Mouse (Mus musculus): ENCODE data around the gene Zfp108. TPM values are rescaled to one million over a fixed set of nuclear protein-coding genes. Genes with fewer than 3 reads are reported as not detected.

Gene Zfp108
- polyA plus RNA-seq (2012; rRNA removed) = 4.0 and 4.4 TPM in 2 replicates

DNA sequence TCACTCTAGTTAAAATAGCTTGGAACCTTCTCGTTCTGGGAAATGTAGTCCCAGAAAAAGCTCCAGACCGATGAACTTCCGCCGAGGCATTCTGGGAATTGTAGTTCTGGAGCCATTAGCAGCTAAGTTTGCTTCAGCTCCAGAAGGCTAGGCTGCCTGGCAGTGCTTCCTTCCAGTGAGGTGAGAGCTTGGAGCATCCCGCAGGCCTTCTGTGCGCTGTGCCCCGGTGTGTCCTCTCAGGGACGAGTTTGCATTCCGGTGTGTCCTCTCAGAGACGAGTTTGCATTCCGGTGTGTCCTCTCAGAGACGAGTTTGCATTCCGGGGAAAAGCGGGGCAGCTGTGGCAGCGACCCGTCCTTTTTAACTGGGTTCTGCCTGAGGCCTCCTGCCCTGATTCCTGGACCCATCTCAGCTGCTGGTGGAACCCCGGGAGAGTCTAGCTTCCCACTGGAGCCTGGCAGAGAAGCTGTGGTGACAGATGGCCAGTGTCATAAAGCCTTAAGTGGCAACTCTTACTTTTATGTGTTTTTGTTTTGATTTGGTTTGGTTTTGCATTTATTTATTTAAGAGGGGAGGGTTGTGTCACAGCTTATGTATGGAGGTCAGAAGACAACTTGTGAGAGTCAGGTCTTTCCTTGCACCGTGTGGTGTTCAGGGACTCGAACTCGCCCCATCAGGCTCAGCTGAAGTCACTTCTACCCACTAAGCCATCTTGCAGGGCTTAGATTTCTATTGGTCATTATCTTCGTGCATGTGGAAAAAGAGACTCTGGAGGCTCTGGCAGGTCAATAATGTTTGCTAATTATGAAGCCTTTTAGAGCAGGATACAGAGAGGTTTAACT lies at the start of gene Zfp108:
Zfp108 (plus strand) TSS at position 162 of the 842 bp plus-strand sequence.
- TF ChIP-seq CTCF (IDR thresholded peaks at IDR 0.05; ENCODE audit: borderline replicate concordance, extremely low read depth, insufficient read depth, insufficient read length) (no peak), POLR2A (IDR thresholded peaks at IDR 0.05; ENCODE audit: borderline replicate concordance, extremely low read depth, insufficient read depth, insufficient read length, poor library complexity, severe bottlenecking) (peak; percentile 51; the same call in 1 of the 2 replicates)
- DNase-seq (ENCODE audit: low read depth) = peak; percentile 97

- peak; percentile 96 for DNase-seq (ENCODE audit: low read depth)
- TF ChIP-seq POLR2A (IDR thresholded peaks at IDR 0.05; ENCODE audit: borderline replicate concordance, extremely low read depth, insufficient read depth, insufficient read length, poor library complexity, severe bottlenecking) = peak; percentile 38; the same call in 1 of the 2 replicates
- TF ChIP-seq CTCF (IDR thresholded peaks at IDR 0.05; ENCODE audit: borderline replicate concordance, extremely low read depth, insufficient read depth, insufficient read length) = no peak
These were observed 46.9 kb upstream of the Zfp108 start for GRCm38 (mm10) chr7:24207488-24208261.

GRCm38 (mm10) chr7:24208282-24208886 lies 46.2 kb upstream of the Zfp108 start:
- DNase-seq (ENCODE audit: low read depth) = no peak
- TF ChIP-seq CTCF (IDR thresholded peaks at IDR 0.05; ENCODE audit: borderline replicate concordance, extremely low read depth, insufficient read depth, insufficient read length) = no peak
- TF ChIP-seq POLR2A (IDR thresholded peaks at IDR 0.05; ENCODE audit: borderline replicate concordance, extremely low read depth, insufficient read depth, insufficient read length, poor library complexity, severe bottlenecking) = no peak

DNA sequence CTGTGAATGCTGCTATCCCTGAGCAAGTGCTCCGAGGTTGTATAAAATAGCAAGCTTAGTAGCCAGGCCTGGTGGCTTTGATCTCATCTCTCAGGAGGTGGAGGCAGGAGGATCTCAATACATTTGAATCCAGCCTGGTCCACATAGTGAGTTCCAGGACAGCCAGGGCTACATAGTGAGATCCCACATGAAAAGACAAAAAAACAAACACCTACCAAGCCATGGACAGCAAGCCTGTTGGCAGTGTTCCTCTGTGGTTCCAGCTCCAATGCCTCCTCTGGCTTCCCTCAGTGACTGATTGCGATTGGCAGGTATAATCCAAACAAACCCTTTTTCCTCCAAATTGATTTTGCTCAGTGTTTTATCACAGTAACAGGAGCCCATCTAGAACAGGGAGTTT lies 44.3 kb upstream of the Zfp108 start:
- no peak for TF ChIP-seq CTCF (IDR thresholded peaks at IDR 0.05; ENCODE audit: borderline replicate concordance, extremely low read depth, insufficient read depth, insufficient read length)
- no peak for DNase-seq (ENCODE audit: low read depth)

DNA sequence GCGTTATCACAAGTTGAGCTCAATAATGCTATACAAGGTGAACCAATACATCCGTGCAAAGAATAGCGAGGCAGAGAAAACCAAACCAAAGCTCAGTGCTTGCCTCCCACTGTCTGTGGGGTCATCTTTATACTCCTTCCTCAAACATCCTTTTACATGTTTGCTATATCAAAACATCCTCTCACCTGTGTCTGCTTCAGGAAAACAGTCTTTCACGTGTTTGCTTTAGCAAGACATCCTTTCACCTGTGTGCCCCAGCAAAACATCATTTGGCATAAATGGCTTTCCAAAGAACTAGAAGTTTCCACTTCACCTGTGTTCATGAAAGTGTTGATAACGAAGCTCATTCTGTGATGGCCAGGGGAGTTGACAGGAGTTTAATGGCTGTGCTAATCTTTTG lies 43.3 kb upstream of the Zfp108 start, which contains the start of gene Zfp111:
Zfp111 (minus strand) TSS at position 101 of the 400 bp plus-strand sequence.
- no peak for TF ChIP-seq POLR2A (IDR thresholded peaks at IDR 0.05; ENCODE audit: borderline replicate concordance, extremely low read depth, insufficient read depth, insufficient read length, poor library complexity, severe bottlenecking)
- TF ChIP-seq CTCF (IDR thresholded peaks at IDR 0.05; ENCODE audit: borderline replicate concordance, extremely low read depth, insufficient read depth, insufficient read length) = no peak
- DNase-seq (ENCODE audit: low read depth) = no peak

- TF ChIP-seq CTCF (IDR thresholded peaks at IDR 0.05; ENCODE audit: borderline replicate concordance, extremely low read depth, insufficient read depth, insufficient read length) (no peak), POLR2A (IDR thresholded peaks at IDR 0.05; ENCODE audit: borderline replicate concordance, extremely low read depth, insufficient read depth, insufficient read length, poor library complexity, severe bottlenecking) (peak; percentile 38; the same call in 1 of the 2 replicates)
- DNase-seq (ENCODE audit: low read depth) = peak; percentile 86
These were observed 17.4 kb upstream of the Zfp108 start, which contains the start of gene Zfp109 for GRCm38 (mm10) chr7:24237040-24237791. TSS of gene Zfp109 (minus strand) at chr7:24237560.

- no peak for DNase-seq (ENCODE audit: low read depth)
- no peak for TF ChIP-seq CTCF (IDR thresholded peaks at IDR 0.05; ENCODE audit: borderline replicate concordance, extremely low read depth, insufficient read depth, insufficient read length)
These were observed 597 bp upstream of the Zfp108 start for GRCm38 (mm10) chr7:24253779-24254615.

DNA sequence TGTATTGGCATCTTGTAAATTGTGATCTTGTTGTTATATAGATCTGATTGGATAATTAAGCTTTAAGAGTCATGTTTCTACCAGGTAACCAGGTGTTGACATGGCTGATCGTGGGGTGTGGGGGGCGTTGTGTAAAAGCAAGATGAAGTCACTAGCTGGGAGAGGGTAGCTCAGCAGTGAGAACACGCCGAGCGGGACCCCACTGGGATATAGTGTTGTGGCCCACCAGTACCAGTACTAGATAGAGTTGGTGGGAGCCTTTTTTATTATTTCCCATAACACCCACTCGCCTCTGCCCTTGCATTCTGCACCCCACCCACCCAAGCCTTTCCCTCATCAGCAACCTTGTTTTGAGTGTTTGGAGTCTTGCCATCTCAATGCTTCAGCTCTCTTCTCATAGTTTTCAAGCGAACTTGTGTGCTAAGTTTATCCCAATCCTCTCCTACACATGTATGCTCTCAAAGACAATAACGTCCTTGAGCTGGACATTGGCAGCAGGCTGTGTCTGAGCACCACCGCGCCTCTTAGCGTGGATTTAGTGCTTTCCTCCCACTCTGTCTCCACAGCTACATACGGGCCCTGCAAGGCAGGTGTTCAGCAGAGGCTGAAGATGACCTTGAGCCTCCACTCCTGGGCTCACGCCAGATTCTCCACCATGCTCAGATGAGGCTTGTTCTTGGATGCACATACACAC lies 4.9 kb downstream of the Zfp108 start:
- no peak for TF ChIP-seq POLR2A (IDR thresholded peaks at IDR 0.05; ENCODE audit: borderline replicate concordance, extremely low read depth, insufficient read depth, insufficient read length, poor library complexity, severe bottlenecking)
- TF ChIP-seq CTCF (IDR thresholded peaks at IDR 0.05; ENCODE audit: borderline replicate concordance, extremely low read depth, insufficient read depth, insufficient read length) = no peak
- no peak for DNase-seq (ENCODE audit: low read depth)

GRCm38 (mm10) chr7:24260000-24260312 lies 5.4 kb downstream of the Zfp108 start:
- no peak for TF ChIP-seq POLR2A (IDR thresholded peaks at IDR 0.05; ENCODE audit: borderline replicate concordance, extremely low read depth, insufficient read depth, insufficient read length, poor library complexity, severe bottlenecking)
- no peak for DNase-seq (ENCODE audit: low read depth)
